Mouse (Mus musculus) stomach, postnatal 0 days (tissue): ENCODE data around the gene Col4a6.

ENCODE experiments used
- CTCF ChIP-seq: IDR thresholded peaks from 2 replicates; pipeline ENCODE4 v1.5.1; 2016; ENCODE audit warnings: antibody characterized with exemption, low read depth, mild to moderate bottlenecking, moderate library complexity
- EP300 ChIP-seq: optimal IDR thresholded peaks from 2 replicates; pipeline ENCODE3; 2016; ENCODE audit warnings: antibody characterized with exemption

- TF ChIP-seq CTCF (no peak), EP300 (no peak)
Measured at GRCm38 (mm10) chrX:141292702-141293462, 181.0 kb downstream of the Col4a6 start.
